Mouse (Mus musculus) lung, adult 2 months (tissue): ENCODE measurements around the gene Ppp1r14a.

Experiments
- CTCF ChIP-seq: fragments of 200-500 bp; IDR thresholded peaks from 2 replicates; pipeline ENCODE4 v1.5.1; 2011; ENCODE audit warnings: mild to moderate bottlenecking, low read length, control low read depth; ENCODE audit not compliant: insufficient read depth
- POLR2A ChIP-seq: fragments of 200-500 bp; IDR thresholded peaks from 2 replicates; pipeline ENCODE4 v1.6.1; 2011; ENCODE audit warnings: low read depth, mild to moderate bottlenecking, control low read depth, low read length, borderline replicate concordance; ENCODE audit errors: extremely low read depth

DNA sequence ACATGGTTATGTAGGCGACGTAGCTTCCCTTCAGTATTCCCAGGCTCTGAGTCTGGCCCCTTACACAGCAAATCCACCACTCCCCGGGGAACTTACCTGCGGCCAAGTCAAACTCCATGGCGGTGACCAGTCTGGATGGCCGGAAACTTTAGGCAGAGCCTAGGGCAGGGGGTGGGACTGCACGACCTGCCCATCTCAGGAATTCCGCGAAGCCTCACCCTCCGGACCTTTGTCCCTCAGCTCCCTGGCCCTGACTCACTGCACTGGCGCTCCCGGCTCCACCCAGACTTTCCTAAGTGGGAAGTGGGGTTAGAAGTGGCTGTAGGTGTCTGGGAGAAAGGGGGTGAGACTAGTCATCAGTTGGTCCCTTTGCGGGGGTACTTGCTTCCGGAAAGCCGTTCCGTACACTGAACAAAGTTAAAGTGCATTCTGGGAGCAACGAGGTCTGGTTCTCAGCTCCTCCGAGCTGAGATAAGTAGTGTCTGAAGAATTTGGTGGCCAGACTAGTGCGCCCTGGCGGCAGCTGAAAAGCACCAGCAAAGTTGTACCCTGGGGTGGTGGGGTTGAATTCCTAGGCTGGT lies 40.8 kb upstream of the Ppp1r14a start, which contains the start of gene 2200002D01Rik:
- TF ChIP-seq CTCF (0 out of 2 replicates have a peak, but pooled peaks have one; percentile 12), POLR2A (no peak)
